Comparison of ENCODE assay signal across 12 mouse cellular contexts in the genomic region with DNA sequence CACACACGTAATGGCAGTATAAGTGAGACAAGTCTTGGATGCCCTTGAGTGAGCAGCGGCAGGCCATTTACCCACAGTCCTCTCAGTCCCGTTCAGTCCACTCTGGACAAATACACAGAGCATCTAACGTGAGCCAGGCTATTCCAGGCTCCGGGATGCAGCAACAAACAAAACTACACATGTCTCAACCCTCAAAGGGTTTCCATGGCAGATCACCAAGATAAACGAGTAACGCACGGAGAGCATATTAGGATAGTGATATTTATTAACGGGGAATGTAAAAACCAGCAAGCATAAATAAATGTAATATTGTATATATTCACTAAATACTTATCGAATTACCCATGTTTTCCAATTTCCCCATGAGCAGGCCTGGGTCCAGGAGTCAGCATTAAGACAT. TPM values are rescaled to one million over a fixed set of nuclear protein-coding genes. Genes with fewer than 3 reads are reported as not detected.
"Had no signal": no experiment of that assay in that cellular context is flagged by ENCODE, and none has a peak within 500 bp of the region (broad histone marks: within the 10 kb centered on the region; RNA-seq: fewer than 3 reads in every experiment).

No protein-coding gene starts in this region.

- DNase-seq: heart, adult 18-20 months; heart, postnatal 10 days; heart, postnatal 4 days; kidney, adult 11 months; kidney, adult 2 months; kidney, adult 9 months; kidney, postnatal 14 days; kidney, postnatal 36 days; layer of hippocampus, adult 9-11 months; layer of hippocampus, postnatal 36 days; left cerebral cortex, postnatal 4 days had no signal

RNA-seq across cellular contexts. Expression of a gene that starts 15.2 kb away (rescaled TPM):
- total RNA-seq: granulocyte monocyte progenitor cell, adult 5-6 weeks had no signal
